Mouse (Mus musculus) liver, adult 2 months (tissue): ENCODE results near the gene Scg5.

Source experiments
- CTCF ChIP-seq: fragments of 200-500 bp; IDR thresholded peaks from 2 replicates; pipeline ENCODE4 v1.5.1; 2011; ENCODE audit warnings: low read depth, low read length, control low read depth
- POLR2A ChIP-seq: fragments of 200-500 bp; IDR thresholded peaks from 2 replicates; pipeline ENCODE4 v1.6.1; 2011; ENCODE audit warnings: low read length, control low read depth; ENCODE audit not compliant: insufficient read depth; ENCODE audit errors: extremely low read depth

- TF ChIP-seq CTCF (no peak), POLR2A (no peak)
These were observed 79.6 kb downstream of the Scg5 start for GRCm38 (mm10) chr2:113749309-113749708.
